Mouse (Mus musculus): ENCODE data around the gene Cdca3. TPM values are rescaled to one million over a fixed set of nuclear protein-coding genes. Genes with fewer than 3 reads are reported as not detected.

Cdca3 gene
- polyA plus RNA-seq, 1 experiment from 2014 or later: 34.2 TPM

DNA sequence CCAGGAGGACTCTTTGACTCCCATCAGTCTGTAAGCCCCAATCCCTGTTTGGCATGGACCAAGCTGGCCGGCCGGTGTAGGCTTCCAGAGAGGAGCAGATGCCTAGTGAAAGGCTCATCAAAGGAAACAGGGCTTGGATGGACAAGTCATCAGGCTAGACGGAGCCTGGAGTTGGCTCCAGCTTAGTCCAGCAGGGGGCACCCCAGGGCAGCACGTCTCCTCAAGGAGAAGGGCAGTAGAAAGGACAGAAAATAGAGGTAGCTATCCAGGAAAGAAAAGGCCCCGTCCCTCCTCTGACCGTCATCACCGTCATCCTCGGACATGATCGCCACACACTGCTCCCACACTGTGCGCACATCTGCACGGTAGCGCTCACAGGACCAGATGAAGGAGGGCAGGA is 30.4 kb downstream of the Cdca3 start:
- no peak for ATAC-seq
- peak overlapping the region; percentile 59 for H3K9ac ChIP-seq (ENCODE audit: low read depth, low read length)

GRCm38 (mm10) chr6:124860511-124860910 is 31.2 kb downstream of the Cdca3 start:
- H3K27me3 ChIP-seq (replicated peaks; ENCODE audit: control insufficient read depth, insufficient read depth, low read length): no peaks in the 10 kb centered on the region
- no peak for ATAC-seq
- H3K36me3 ChIP-seq (ENCODE audit: control insufficient read depth, insufficient read depth, low read length): no peaks in the 10 kb centered on the region
- H3K27ac ChIP-seq (ENCODE audit: low read depth, low read length): peak overlapping the region; percentile 67; the same call in 1 of the 2 replicates
- H3K4me1 ChIP-seq (ENCODE audit: control insufficient read depth, insufficient read depth, low read depth, low read length): peaks cover 57% of the 10 kb centered on the region
- H3K9ac ChIP-seq (ENCODE audit: low read depth, low read length): peak overlapping the region; percentile 20
- WGBS: 73% methylated on average over 9 of the region's 9 CpGs
- no peaks in the 10 kb centered on the region for H3K9me3 ChIP-seq (ENCODE audit: control insufficient read depth, low read length)
- H3K4me2 ChIP-seq (ENCODE audit: low read length): peak overlapping the region; percentile 43
- no peak overlapping the region for H3K4me3 ChIP-seq (ENCODE audit: low read length)

More for the DNA sequence above, 30.4 kb downstream of the Cdca3 start:
- Histone ChIP-seq H3K27me3 (replicated peaks; ENCODE audit: control insufficient read depth, insufficient read depth, low read length) (no peaks in the 10 kb centered on the region), H3K9me3 (ENCODE audit: control insufficient read depth, low read length) (no peaks in the 10 kb centered on the region), H3K4me1 (ENCODE audit: control insufficient read depth, insufficient read depth, low read depth, low read length) (peaks cover 50% of the 10 kb centered on the region), H3K4me3 (ENCODE audit: low read length) (peak overlapping the region; percentile 13; the same call in 1 of the 2 replicates), H3K4me2 (ENCODE audit: low read length) (peak overlapping the region; percentile 43), H3K36me3 (ENCODE audit: control insufficient read depth, insufficient read depth, low read length) (no peaks in the 10 kb centered on the region), H3K27ac (ENCODE audit: low read depth, low read length) (peak overlapping the region; percentile 67)
- WGBS: 9% methylated on average over 12 of the region's 12 CpGs

DNA sequence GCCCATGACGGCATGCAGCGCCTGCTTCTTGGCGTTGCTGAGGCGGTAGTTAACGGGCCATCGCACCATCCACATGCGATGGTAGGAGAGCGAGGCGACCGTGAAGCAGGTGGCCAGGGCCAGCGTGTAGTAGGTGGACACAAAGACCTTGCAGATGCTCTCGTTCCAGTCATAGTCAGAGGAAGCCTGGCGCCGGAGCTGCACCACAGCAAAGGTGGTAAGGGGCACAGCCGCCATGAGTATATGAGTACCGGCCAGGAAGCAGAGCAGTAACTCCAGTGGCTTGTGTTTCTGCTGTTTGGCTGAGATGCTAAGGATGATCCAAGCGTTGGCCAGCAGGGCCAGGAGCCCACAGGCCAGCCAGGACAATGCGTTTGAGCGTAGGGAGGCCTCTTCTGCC is 31.9 kb downstream of the Cdca3 start:
- peak overlapping the region; percentile 98; the same call in 1 of the 2 replicates for H3K27ac ChIP-seq (ENCODE audit: low read depth, low read length)
- peak overlapping the region; percentile 69 for H3K4me2 ChIP-seq (ENCODE audit: low read length)
- no peaks in the 10 kb centered on the region for H3K36me3 ChIP-seq (ENCODE audit: control insufficient read depth, insufficient read depth, low read length)
- peak overlapping the region; percentile 74; the same call in 1 of the 2 replicates for H3K4me3 ChIP-seq (ENCODE audit: low read length)
- H3K4me1 ChIP-seq (ENCODE audit: control insufficient read depth, insufficient read depth, low read depth, low read length): peaks cover 53% of the 10 kb centered on the region
- H3K9me3 ChIP-seq (ENCODE audit: control insufficient read depth, low read length): no peaks in the 10 kb centered on the region
- no peak for ATAC-seq
- no peaks in the 10 kb centered on the region for H3K27me3 ChIP-seq (replicated peaks; ENCODE audit: control insufficient read depth, insufficient read depth, low read length)
- H3K9ac ChIP-seq (ENCODE audit: low read depth, low read length): peak overlapping the region; percentile 3
- WGBS: 72% methylated on average over 19 of the region's 19 CpGs

DNA sequence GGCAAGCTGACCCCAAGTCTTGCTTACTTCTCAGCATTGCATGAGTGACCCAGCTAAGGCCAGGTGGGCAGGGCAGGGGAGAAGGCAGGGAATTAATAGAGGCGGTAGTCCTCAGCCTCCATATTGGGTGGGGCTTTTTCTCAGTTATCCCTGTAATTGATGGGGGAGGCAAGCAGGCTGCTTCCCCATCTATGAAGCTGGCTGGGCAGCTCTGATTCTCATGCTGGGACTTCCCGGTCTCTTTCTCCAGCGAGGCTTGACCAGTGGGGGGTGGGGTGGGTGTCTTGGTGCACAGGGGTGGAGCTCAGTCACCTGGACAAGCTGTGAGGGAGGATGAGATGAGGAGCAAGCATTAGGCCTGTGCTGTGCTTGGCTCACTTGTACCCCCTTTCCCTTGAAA is 32.5 kb downstream of the Cdca3 start:
- H3K4me3 ChIP-seq (ENCODE audit: low read length): peak overlapping the region; percentile 74
- no peaks in the 10 kb centered on the region for H3K9me3 ChIP-seq (ENCODE audit: control insufficient read depth, low read length)
- H3K4me1 ChIP-seq (ENCODE audit: control insufficient read depth, insufficient read depth, low read depth, low read length): peaks cover 53% of the 10 kb centered on the region
- H3K4me2 ChIP-seq (ENCODE audit: low read length): peak overlapping the region; percentile 69
- 42% methylated on average over 3 of the region's 3 CpGs for WGBS
- no peak for ATAC-seq
- H3K9ac ChIP-seq (ENCODE audit: low read depth, low read length): peak overlapping the region; percentile 96
- peak overlapping the region; percentile 98 for H3K27ac ChIP-seq (ENCODE audit: low read depth, low read length)
- H3K36me3 ChIP-seq (ENCODE audit: control insufficient read depth, insufficient read depth, low read length): no peaks in the 10 kb centered on the region
- H3K27me3 ChIP-seq (replicated peaks; ENCODE audit: control insufficient read depth, insufficient read depth, low read length): no peaks in the 10 kb centered on the region

GRCm38 (mm10) chr6:124862406-124863124 is 33.2 kb downstream of the Cdca3 start:
- no peaks in the 10 kb centered on the region for H3K27me3 ChIP-seq (replicated peaks; ENCODE audit: control insufficient read depth, insufficient read depth, low read length)
- H3K9ac ChIP-seq (ENCODE audit: low read depth, low read length): peak overlapping the region; percentile 96
- H3K4me2 ChIP-seq (ENCODE audit: low read length): peak overlapping the region; percentile 69
- H3K27ac ChIP-seq (ENCODE audit: low read depth, low read length): peak overlapping the region; percentile 98
- H3K9me3 ChIP-seq (ENCODE audit: control insufficient read depth, low read length): no peaks in the 10 kb centered on the region
- peaks cover 53% of the 10 kb centered on the region for H3K4me1 ChIP-seq (ENCODE audit: control insufficient read depth, insufficient read depth, low read depth, low read length)
- peak; percentile 1 for ATAC-seq
- H3K36me3 ChIP-seq (ENCODE audit: control insufficient read depth, insufficient read depth, low read length): no peaks in the 10 kb centered on the region
- 9% methylated on average over 8 of the region's 8 CpGs for WGBS
- peak overlapping the region; percentile 74 for H3K4me3 ChIP-seq (ENCODE audit: low read length)

DNA sequence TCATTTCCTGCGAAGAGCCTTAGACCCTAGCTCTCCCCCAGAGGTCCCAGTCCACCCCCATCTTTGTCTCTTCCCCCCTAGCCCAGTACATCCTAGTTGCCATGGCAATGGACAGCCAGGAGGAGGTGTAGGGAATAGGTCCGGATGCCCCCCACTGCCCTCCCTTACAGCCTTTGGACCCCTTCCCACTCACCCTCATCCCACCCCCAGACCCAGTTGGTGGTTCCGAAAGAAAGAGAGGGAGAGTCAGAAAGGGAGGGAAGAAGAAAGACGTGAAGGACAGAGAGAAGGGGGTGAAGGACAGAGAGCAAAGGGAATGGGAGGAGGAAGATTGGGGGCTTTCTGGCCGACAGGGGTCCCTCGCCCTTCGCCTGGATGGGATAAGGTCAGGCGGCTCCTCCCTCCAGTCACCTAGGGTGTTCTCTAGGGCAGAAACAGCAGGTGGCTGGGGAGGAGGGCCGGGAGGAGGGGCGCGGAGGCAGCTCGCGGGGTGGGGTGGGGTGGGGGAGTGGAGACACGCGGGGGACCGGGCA is 33.8 kb downstream of the Cdca3 start:
- Histone ChIP-seq H3K4me3 (ENCODE audit: low read length) (peak overlapping the region; percentile 74), H3K27me3 (replicated peaks; ENCODE audit: control insufficient read depth, insufficient read depth, low read length) (peaks cover 2% of the 10 kb centered on the region; the same call in 1 of the 2 replicates), H3K36me3 (ENCODE audit: control insufficient read depth, insufficient read depth, low read length) (no peaks in the 10 kb centered on the region), H3K9me3 (ENCODE audit: control insufficient read depth, low read length) (no peaks in the 10 kb centered on the region), H3K4me2 (ENCODE audit: low read length) (peak overlapping the region; percentile 69), H3K4me1 (ENCODE audit: control insufficient read depth, insufficient read depth, low read depth, low read length) (peaks cover 48% of the 10 kb centered on the region), H3K27ac (ENCODE audit: low read depth, low read length) (peak overlapping the region; percentile 98), H3K9ac (ENCODE audit: low read depth, low read length) (peak overlapping the region; percentile 96)
- WGBS: 0% methylated on average over 9 of the region's 16 CpGs
- peak; percentile 9 for ATAC-seq

- WGBS: 1% methylated on average over 40 of the region's 43 CpGs
Observed at GRCm38 (mm10) chr6:124863658-124864298, 34.4 kb downstream of the Cdca3 start, which contains the start of gene Gpr162. Gene Gpr162, minus strand, starts transcription at chr6:124863983.

DNA sequence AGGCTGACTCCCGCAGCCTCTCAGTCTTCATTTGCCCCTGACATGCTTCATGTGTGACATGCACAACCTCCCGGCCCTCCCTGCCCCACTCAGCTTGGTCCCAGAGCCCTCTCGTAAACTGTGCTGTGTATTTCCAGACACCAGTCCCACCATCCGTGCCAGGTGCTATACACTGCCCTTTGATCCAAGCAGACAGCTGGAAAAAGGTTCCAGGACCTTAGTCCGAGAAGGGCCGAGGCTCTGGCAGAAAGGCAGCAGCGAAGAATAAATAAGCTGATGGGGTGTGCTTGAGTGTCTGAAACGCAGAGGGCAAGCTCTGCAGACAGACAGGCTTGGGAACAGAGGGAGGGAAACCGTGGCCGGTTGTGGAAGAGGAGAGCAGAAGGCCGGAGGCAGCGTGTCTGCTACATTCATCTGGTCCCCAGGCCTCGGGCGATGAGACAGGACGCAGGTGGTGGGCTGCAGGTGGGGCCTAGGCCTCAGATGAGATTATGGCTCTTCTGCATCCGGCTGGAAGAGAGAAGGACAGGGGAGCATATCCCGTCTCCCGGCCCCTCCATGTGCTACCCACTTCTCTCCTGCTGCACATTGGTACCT is 36.5 kb downstream of the Cdca3 start:
- ATAC-seq: no peak
- H3K27ac ChIP-seq (ENCODE audit: low read depth, low read length): peak overlapping the region; percentile 98
- no peak overlapping the region for H3K4me2 ChIP-seq (ENCODE audit: low read length)
- no peaks in the 10 kb centered on the region for H3K9me3 ChIP-seq (ENCODE audit: control insufficient read depth, low read length)
- H3K4me1 ChIP-seq (ENCODE audit: control insufficient read depth, insufficient read depth, low read depth, low read length): peaks cover 31% of the 10 kb centered on the region
- no peak overlapping the region for H3K4me3 ChIP-seq (ENCODE audit: low read length)
- H3K9ac ChIP-seq (ENCODE audit: low read depth, low read length): peak overlapping the region; percentile 9
- peaks cover 2% of the 10 kb centered on the region; the same call in 1 of the 2 replicates for H3K27me3 ChIP-seq (replicated peaks; ENCODE audit: control insufficient read depth, insufficient read depth, low read length)
- WGBS: 57% methylated on average over 17 of the region's 18 CpGs
- no peaks in the 10 kb centered on the region for H3K36me3 ChIP-seq (ENCODE audit: control insufficient read depth, insufficient read depth, low read length)

More at GRCm38 (mm10) chr6:124863658-124864298, 34.4 kb downstream of the Cdca3 start, which contains the start of gene Gpr162:
- Histone ChIP-seq H3K27ac (ENCODE audit: low read depth, low read length) (peak within 1 kb of the TSS; percentile 98), H3K4me1 (ENCODE audit: control insufficient read depth, insufficient read depth, low read depth, low read length) (peaks cover 44% of the 10 kb centered on the region), H3K4me3 (ENCODE audit: low read length) (peak within 1 kb of the TSS; percentile 74), H3K9ac (ENCODE audit: low read depth, low read length) (peak within 1 kb of the TSS; percentile 96), H3K27me3 (replicated peaks; ENCODE audit: control insufficient read depth, insufficient read depth, low read length) (peaks cover 2% of the 10 kb centered on the region; the same call in 1 of the 2 replicates), H3K9me3 (ENCODE audit: control insufficient read depth, low read length) (no peaks in the 10 kb centered on the region), H3K36me3 (ENCODE audit: control insufficient read depth, insufficient read depth, low read length) (no peaks in the 10 kb centered on the region), H3K4me2 (ENCODE audit: low read length) (peak within 1 kb of the TSS; percentile 69)
- ATAC-seq: peak; percentile 58
